Mouse (Mus musculus) ES-Bruce4 (cell line): Measurements from ENCODE around the gene Wnk4. TPM values are rescaled to one million over a fixed set of nuclear protein-coding genes. Genes with fewer than 3 reads are reported as not detected.

ENCODE experiments used
- H3K27ac ChIP-seq: 2 replicates; pipeline ENCODE4 v1.5.1; 2012; ENCODE audit warnings: low read length, inconsistent platforms; ENCODE audit not compliant: insufficient read depth
- H3K27me3 ChIP-seq: 2 replicates; pipeline ENCODE4 v1.6.1; 2012; ENCODE audit warnings: mild to moderate bottlenecking, low read length, inconsistent platforms; ENCODE audit not compliant: control insufficient read depth, poor library complexity, insufficient read depth, severe bottlenecking
- H3K36me3 ChIP-seq: 2 replicates; pipeline ENCODE4 v1.6.1; 2012; ENCODE audit warnings: inconsistent platforms, mild to moderate bottlenecking, low read length, moderate library complexity; ENCODE audit not compliant: control insufficient read depth, poor library complexity, insufficient read depth, severe bottlenecking
- H3K4me1 ChIP-seq: one replicate; pipeline ENCODE4 v1.8.1; 2011; ENCODE audit warnings: low read length; ENCODE audit not compliant: control insufficient read depth, insufficient read depth
- H3K4me3 ChIP-seq: 2 replicates; pipeline ENCODE4 v1.5.1; 2011; ENCODE audit warnings: low read depth, mild to moderate bottlenecking, low read length
- H3K9ac ChIP-seq: 2 replicates; pipeline ENCODE4 v1.6.1; 2012; ENCODE audit warnings: low read depth, mild to moderate bottlenecking, inconsistent platforms; ENCODE audit not compliant: poor library complexity, severe bottlenecking
- H3K9me3 ChIP-seq: replicated peaks from 2 replicates; pipeline ENCODE4 v1.6.1; 2012; ENCODE audit warnings: mild to moderate bottlenecking, low read length, inconsistent platforms; ENCODE audit not compliant: control insufficient read depth, poor library complexity, insufficient read depth, severe bottlenecking
- CTCF ChIP-seq: IDR thresholded peaks from one replicate; pipeline ENCODE4 v1.8.1; 2011; ENCODE audit warnings: low read depth, low read length
- EP300 ChIP-seq: IDR thresholded peaks from 2 replicates; pipeline ENCODE4 v1.6.1; 2011; ENCODE audit warnings: low read depth, low read length; ENCODE audit not compliant: insufficient read depth
- POLR2A ChIP-seq: IDR thresholded peaks from one replicate; pipeline ENCODE4 v1.8.1; 2011; ENCODE audit warnings: low read length; ENCODE audit not compliant: insufficient read depth
- polyA plus RNA-seq: library from polyadenylated mRNA; stranded (reverse); fragments of >200 nt; gene quantifications from 2 replicates; pipeline ENCODE4 v1.2.4, GENCODE M21; 2011; ENCODE audit warnings: low read depth; ENCODE audit not compliant: missing spikeins, insufficient read depth, insufficient read length

Wnk4 gene
- polyA plus RNA-seq, 1 experiment = 0.96 TPM

- peaks cover 10% of the 10 kb centered on the region for H3K36me3 ChIP-seq
- no peak overlapping the region for H3K27ac ChIP-seq
- TF ChIP-seq POLR2A (no peak), CTCF (no peak)
- H3K4me1 ChIP-seq = no peaks in the 10 kb centered on the region
- H3K9me3 ChIP-seq = no peaks in the 10 kb centered on the region
- H3K9ac ChIP-seq = no peak overlapping the region
- no peak overlapping the region for H3K4me3 ChIP-seq
- H3K27me3 ChIP-seq = no peaks in the 10 kb centered on the region
Measured at GRCm38 (mm10) chr11:101221306-101221986, 38.9 kb upstream of the Wnk4 start.

- no peak overlapping the region for H3K27ac ChIP-seq
- H3K27me3 ChIP-seq = no peaks in the 10 kb centered on the region
- H3K9ac ChIP-seq = no peak overlapping the region
- no peaks in the 10 kb centered on the region for H3K36me3 ChIP-seq
- H3K9me3 ChIP-seq = no peaks in the 10 kb centered on the region
- no peaks in the 10 kb centered on the region for H3K4me1 ChIP-seq
- no peak overlapping the region for H3K4me3 ChIP-seq
- no peak for TF ChIP-seq POLR2A
- no peak for TF ChIP-seq CTCF
- TF ChIP-seq EP300 = no peak
Measured at GRCm38 (mm10) chr11:101224337-101224736, 36.0 kb upstream of the Wnk4 start.

DNA sequence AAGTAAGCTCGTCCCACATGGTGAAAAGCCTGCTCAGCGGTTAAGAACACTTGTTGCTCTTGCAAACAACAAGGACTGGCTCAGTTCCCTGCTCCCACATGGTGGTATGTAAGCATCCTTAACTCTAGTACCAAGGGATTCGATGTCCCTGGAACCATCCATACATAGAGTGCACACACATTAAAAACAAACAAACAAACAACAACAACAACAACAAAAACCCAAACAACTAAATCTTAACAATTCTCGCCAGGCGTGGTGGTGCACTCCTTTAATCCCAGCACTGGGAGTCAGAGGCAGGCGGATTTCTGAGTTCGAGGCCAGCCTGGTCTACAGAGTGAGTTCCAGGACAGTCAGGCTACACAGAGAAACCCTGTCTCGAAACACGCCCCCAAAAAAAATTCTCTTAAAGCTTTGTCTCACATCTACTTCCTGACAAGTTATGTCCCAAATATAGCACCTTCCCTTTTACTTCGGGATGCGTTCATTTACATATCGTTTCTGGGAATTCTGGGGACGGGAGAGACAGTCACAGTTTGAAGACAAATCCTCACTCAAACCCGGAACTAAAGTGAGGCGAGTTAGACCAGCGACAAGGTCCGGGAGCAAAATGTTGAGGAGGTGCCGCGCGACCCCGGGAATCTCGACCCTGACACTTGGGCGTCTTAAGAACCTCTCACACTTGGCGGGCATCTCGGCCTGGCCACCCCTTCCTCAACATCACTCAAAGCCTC, 34.9 kb upstream of the Wnk4 start:
- Histone ChIP-seq H3K27ac (no peak overlapping the region), H3K9ac (peak overlapping the region; percentile 79), H3K36me3 (no peaks in the 10 kb centered on the region), H3K9me3 (no peaks in the 10 kb centered on the region), H3K27me3 (no peaks in the 10 kb centered on the region), H3K4me3 (peak overlapping the region; percentile 68), H3K4me1 (peaks cover 1% of the 10 kb centered on the region)
- TF ChIP-seq EP300 (no peak), CTCF (no peak), POLR2A (no peak)

DNA sequence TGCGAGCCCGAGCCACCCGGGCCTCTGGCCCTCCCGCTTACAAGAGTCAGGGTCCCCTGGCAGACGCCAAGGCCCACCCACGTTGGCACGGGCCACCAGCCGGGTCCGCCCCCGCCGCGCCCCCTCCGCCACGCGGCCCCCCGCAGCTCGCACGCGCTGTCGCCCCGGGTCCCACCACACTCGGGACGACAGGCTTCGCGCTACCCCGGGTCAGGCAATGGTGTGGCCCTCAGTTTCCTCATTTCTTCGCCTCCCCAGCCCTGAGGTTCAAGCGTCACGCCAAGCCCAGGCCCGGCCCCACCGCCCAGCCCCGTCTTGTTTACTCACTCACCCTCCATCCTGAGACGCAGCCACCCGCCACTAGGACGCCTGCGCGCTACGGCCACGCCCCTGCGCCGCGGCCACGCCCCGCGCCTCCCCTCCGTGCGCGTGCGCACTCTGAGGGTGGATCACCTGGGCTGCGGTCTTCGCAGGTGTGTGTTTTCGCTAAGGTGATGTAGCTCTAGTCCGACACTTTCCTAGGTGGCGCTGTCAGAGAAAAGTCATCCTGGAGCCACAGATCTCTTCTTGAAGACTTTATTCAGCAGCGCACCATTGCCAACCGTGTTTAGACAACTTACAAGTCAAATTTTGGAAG, 34.2 kb upstream of the Wnk4 start, which contains the start of gene Ezh1:
TSS of gene Ezh1 (minus strand) at position 399 of the 637 bp plus-strand sequence.
- Histone ChIP-seq H3K9me3 (no peaks in the 10 kb centered on the region), H3K27me3 (no peaks in the 10 kb centered on the region), H3K9ac (peak within 1 kb of the TSS; percentile 79), H3K4me1 (peaks cover 1% of the 10 kb centered on the region), H3K4me3 (peak within 1 kb of the TSS; percentile 68), H3K36me3 (no peaks in the 10 kb centered on the region), H3K27ac (no peak within 1 kb of the TSS)
- peak; percentile 63; the same call in 1 of the 2 replicates for TF ChIP-seq EP300
- TF ChIP-seq POLR2A = no peak
- peak; percentile 51 for TF ChIP-seq CTCF

GRCm38 (mm10) chr11:101229361-101229900, 30.9 kb upstream of the Wnk4 start:
- Histone ChIP-seq H3K9me3 (no peaks in the 10 kb centered on the region), H3K9ac (no peak overlapping the region), H3K36me3 (no peaks in the 10 kb centered on the region), H3K4me3 (no peak overlapping the region), H3K27ac (no peak overlapping the region), H3K27me3 (no peaks in the 10 kb centered on the region), H3K4me1 (peaks cover 3% of the 10 kb centered on the region)
- no peak for TF ChIP-seq POLR2A
- TF ChIP-seq EP300 = no peak
- no peak for TF ChIP-seq CTCF
